Mouse (Mus musculus): ENCODE measurements around the gene Fgf4.

Gene Fgf4

GRCm38 (mm10) chr7:144908705-144909104 is 61.5 kb downstream of the Fgf4 start:
- no peak for DNase-seq (ENCODE audit: low read depth, low spot score)

- no peak for DNase-seq (ENCODE audit: low read depth, low spot score)
Observed at GRCm38 (mm10) chr7:144911121-144911520, 64.0 kb downstream of the Fgf4 start.

GRCm38 (mm10) chr7:144912897-144913296 is 65.7 kb downstream of the Fgf4 start:
- DNase-seq (ENCODE audit: low read depth, low spot score) = no peak

- DNase-seq (ENCODE audit: low read depth, low spot score) = no peak
Observed at GRCm38 (mm10) chr7:144914296-144914947, 67.3 kb downstream of the Fgf4 start.

All from WW6 (cell line).